Mouse (Mus musculus): ENCODE measurements around the gene Sall1.

The Sall1 gene

DNA sequence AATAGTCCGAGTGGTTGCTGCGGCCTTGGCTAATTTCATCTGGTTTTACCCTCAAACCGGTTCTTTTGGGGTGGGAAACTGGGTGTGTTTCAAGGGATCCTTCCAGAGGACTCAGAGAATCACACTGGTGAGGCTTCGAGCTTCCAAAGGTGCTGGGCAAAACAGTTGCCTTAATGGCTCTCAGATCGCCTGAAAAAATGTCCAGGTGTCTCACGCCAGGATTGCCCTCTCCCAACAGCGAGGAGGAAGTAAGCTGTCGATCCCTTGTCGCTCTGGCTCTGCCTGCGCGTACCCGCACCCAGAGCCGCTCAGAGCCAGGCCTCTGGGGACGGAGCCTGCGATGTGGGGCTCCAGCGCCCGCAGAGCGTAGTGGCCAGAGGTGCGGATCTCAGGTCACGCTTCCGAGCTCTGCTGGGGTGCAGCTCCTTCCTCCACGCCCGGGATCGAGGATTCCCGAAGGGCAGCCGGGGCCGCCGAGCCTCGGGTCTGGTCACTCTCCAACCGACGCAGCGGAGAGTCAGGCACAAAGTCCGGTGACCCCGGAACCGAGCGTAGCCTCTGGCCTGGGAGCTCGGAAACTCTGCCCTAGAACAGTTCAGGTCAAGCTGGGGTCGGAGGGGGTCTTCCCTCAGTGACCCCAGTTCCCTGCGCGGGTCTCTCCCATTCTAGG is 3.1 kb downstream of the Sall1 start:
- no peak for ATAC-seq (ENCODE audit: insufficient number of reproducible peaks, low FRiP score, low TSS enrichment)

GRCm38 (mm10) chr8:89039890-89040289 is 4.1 kb downstream of the Sall1 start:
- ATAC-seq (ENCODE audit: insufficient number of reproducible peaks, low FRiP score, low TSS enrichment): no peak

GRCm38 (mm10) chr8:89038920-89039319 is 5.0 kb downstream of the Sall1 start:
- no peak for ATAC-seq (ENCODE audit: insufficient number of reproducible peaks, low FRiP score, low TSS enrichment)

DNA sequence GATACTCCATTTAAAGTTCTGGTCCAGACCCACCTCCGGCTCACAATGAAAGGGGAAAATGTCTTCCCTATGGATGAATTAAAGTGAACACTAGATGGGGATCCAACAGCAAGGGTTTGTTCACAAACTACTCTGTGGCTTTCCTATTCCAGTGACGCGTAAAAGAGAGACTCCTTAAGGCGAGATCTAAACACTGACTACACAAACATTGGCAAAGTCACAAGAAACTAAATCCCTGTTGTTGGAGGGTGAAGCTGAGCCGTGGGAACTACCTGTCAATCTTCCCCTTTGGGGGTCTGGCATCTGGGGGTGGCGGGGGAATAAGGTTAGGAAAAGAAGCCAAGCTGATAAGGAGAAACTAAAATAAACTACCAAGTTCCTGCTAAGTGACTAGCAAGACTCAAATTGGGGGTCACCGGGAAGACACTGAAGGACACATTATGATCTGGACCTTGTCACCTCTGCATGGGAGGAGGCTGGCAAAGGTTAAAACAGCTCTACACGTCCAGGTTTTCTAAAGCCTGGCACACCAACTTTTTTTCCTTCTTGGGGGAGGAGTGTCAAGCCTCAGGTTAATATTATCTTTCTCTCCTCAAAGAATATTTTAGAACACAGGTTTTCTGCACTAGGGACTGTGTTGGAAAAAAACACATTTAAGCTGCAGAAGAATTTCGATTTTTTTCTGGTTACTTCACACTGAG is 6.3 kb downstream of the Sall1 start:
- ATAC-seq (ENCODE audit: insufficient number of reproducible peaks, low FRiP score, low TSS enrichment): no peak

- no peak for ATAC-seq (ENCODE audit: insufficient number of reproducible peaks, low FRiP score, low TSS enrichment)
Observed at GRCm38 (mm10) chr8:89032412-89032811, 11.6 kb downstream of the Sall1 start.

- ATAC-seq (ENCODE audit: insufficient number of reproducible peaks, low FRiP score, low TSS enrichment): no peak
Observed at GRCm38 (mm10) chr8:89028156-89028555, 15.8 kb downstream of the Sall1 start.

DNA sequence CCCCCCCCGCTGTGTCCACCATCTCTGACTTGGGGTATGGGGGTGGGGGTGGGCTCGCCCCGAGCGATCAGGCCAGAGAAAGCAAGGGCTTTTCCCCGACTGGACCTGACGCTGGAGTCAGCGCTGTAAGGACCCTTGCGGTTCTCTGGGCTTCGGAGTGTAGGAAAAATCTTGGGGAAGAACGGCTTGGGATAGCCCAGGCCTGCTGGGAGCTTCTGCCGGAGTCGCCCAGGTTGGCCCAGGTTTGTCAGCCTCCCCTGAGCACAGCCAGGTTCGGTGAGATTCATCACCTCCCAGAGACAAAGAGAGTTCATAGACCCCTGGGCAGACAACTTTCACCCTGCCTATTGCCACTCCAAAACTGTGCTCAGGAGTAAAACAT is 17.8 kb downstream of the Sall1 start:
- ATAC-seq (ENCODE audit: insufficient number of reproducible peaks, low FRiP score, low TSS enrichment): no peak

- no peak for ATAC-seq (ENCODE audit: insufficient number of reproducible peaks, low FRiP score, low TSS enrichment)
Observed at GRCm38 (mm10) chr8:89025281-89026138, 18.5 kb downstream of the Sall1 start.

DNA sequence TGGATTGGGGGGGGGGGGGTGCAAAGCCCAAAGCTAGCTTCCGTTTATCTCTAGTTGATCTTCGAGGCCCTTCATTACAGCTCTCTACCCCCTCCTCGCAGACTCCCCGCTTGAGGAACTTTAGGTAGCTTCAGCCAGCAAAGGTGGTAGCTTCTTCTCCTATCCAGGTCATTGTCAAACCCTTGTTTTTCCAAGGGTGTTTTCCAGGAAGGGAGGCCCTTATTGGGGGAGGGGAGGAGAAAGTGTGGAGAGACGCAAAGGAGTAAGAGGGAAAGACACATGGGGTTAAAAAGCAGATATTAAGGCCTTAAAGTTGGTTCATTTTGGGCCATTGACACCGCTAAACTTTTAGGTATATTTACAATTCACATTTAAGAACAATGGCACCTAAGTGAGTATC is 19.2 kb downstream of the Sall1 start:
- no peak for ATAC-seq (ENCODE audit: insufficient number of reproducible peaks, low FRiP score, low TSS enrichment)

GRCm38 (mm10) chr8:89021139-89021538 is 22.8 kb downstream of the Sall1 start:
- ATAC-seq (ENCODE audit: insufficient number of reproducible peaks, low FRiP score, low TSS enrichment): no peak

DNA sequence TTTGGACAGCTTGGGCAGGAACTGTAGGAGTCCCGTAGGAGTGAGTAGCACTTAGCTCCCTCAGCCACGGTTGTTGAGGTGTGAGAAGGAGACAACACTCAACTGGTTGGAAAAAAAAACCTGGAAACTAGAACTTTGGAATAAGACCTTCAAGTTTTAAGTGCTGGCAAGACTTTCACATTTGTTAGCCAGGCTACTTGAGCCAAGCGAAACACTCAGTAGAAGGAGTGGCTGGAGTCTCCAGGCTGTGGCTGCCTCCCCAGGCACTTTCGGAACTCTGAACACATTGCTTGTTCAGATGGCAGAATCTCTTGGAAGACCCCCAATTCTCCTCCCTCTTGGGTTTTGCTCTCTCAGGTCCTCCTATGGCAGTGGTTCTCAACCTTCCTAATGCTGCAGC is 26.1 kb downstream of the Sall1 start:
- no peak for ATAC-seq (ENCODE audit: insufficient number of reproducible peaks, low FRiP score, low TSS enrichment)

GRCm38 (mm10) chr8:89016465-89017070 is 27.4 kb downstream of the Sall1 start:
- no peak for ATAC-seq (ENCODE audit: insufficient number of reproducible peaks, low FRiP score, low TSS enrichment)

DNA sequence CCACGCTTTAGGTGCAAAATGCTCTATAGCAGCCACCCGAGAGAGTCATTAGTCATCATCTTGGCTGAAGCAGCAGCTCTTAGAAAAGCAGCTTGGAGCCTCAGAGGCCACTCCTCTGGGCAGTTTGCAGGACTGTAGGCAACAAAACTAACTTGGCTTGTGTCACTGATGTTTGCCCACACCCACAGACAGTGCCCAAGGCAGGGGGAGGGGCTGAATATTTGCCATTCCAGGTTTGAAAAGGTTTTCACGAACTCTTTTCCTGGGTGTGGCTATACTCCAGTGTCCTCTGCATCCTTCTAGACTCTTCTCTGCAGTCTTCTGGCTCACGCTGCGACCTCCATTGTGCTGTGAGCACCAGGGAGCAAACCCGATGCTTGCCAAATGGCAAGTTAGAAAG is 28.4 kb downstream of the Sall1 start:
- ATAC-seq (ENCODE audit: insufficient number of reproducible peaks, low FRiP score, low TSS enrichment): no peak

DNA sequence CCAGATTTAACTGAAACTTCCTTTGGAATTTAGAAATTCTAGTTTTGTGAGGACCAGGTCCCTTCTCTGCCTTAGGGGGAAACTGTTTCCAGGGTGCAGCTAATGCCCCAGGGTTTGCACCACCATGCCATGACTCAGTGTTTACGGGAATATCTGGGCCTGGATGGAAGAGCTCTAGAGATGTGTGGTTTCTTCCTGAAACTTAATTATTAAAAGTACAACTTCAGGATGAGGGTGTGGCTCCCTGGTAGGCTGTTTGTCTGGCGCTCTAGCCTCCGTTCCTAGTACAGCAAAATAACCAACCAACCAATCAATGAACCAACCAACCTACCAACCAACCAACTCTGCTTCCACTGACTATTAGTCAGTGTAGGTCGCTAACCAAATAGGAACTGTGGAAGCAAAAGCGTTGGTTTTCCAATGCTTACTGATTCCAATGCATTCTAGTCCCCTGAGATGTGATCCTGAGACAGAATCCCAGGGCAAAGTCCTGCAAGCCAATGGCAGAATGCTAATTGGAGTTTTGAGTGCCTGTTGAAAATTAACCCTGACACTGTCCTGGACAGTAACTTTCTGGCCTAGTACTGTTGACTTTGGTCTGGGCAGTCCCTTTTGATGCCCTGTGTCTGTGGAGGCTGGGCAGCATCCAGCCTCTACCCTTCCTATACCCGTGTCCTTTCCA is 31.0 kb downstream of the Sall1 start:
- ATAC-seq (ENCODE audit: insufficient number of reproducible peaks, low FRiP score, low TSS enrichment): no peak

- ATAC-seq (ENCODE audit: insufficient number of reproducible peaks, low FRiP score, low TSS enrichment): no peak
Observed at GRCm38 (mm10) chr8:89012024-89012712, 31.8 kb downstream of the Sall1 start.

DNA sequence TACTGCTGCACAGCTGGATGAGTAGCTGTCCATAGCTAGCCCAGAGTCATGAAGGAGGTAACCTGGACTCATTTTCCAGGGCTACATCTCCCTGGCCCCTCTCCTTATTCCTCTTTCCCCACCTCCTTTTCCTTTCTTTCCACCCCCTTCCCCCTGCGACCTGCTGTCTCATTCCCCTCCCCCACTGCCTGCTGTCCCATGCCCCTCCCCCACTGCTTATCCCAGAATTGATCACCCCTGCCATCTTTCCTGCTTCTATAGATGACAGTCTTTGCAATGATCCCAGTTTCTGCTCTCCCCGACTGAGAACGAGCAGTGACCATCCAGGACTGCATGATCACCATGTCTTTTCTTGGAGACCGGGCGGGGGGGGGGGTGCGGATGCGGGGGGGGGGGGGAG is 35.2 kb downstream of the Sall1 start:
- ATAC-seq (ENCODE audit: insufficient number of reproducible peaks, low FRiP score, low TSS enrichment): no peak

DNA sequence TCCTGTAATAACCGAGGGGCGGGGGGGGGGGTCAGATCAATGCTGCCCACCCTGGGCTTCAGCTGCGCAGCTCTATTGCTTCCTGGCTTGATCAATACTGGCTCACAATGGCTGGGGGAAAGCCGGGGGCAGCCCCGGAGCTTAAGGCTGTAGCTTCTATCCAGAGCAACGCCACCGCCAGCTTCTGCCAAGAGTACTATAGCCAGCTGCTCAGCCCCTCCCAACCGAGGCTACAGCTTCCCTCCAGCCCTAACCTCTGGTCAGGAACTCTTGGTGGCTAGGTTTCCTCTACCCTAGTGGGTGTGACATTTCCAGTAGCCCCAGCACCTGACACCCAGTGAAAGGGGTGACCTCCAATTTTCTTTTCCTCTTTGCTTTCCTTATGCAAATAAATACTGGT is 36.8 kb downstream of the Sall1 start:
- ATAC-seq (ENCODE audit: insufficient number of reproducible peaks, low FRiP score, low TSS enrichment): no peak

GRCm38 (mm10) chr8:89006426-89006825 is 37.5 kb downstream of the Sall1 start:
- no peak for ATAC-seq (ENCODE audit: insufficient number of reproducible peaks, low FRiP score, low TSS enrichment)

DNA sequence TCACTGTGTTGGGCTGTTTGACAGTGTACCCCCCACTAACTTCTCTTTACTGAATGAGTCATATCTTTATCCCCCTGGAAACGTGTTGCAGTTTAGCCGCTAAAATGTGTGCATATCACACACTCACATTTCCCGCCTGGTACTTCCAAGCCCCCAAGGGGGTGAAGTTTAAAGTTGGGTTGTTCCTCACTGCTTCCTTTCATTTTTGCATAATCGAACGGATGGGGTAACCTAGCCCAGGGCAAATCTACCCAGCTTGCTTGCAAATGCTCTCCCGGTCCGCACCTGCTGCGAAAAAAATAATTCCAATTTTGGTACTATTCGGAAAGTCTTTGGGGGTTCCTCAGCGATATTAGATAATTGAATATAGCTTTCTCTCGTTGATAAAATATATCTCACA is 38.2 kb downstream of the Sall1 start:
- no peak for ATAC-seq (ENCODE audit: insufficient number of reproducible peaks, low FRiP score, low TSS enrichment)

- no peak for ATAC-seq (ENCODE audit: insufficient number of reproducible peaks, low FRiP score, low TSS enrichment)
Observed at GRCm38 (mm10) chr8:89004041-89004440, 39.9 kb downstream of the Sall1 start.
